Mouse (Mus musculus) CD4-positive naive resting alpha-beta T cell, adult 57 days (primary cell): ENCODE measurements around the gene Grap. TPM values are rescaled to one million over a fixed set of nuclear protein-coding genes. Genes with fewer than 3 reads are reported as not detected.

ENCODE experiments used
- total RNA-seq: library from RNA; stranded (reverse); gene quantifications from one replicate; pipeline ENCODE4 v1.2.4, GENCODE M21; 2023

Grap gene
- 169 TPM for total RNA-seq

DNA sequence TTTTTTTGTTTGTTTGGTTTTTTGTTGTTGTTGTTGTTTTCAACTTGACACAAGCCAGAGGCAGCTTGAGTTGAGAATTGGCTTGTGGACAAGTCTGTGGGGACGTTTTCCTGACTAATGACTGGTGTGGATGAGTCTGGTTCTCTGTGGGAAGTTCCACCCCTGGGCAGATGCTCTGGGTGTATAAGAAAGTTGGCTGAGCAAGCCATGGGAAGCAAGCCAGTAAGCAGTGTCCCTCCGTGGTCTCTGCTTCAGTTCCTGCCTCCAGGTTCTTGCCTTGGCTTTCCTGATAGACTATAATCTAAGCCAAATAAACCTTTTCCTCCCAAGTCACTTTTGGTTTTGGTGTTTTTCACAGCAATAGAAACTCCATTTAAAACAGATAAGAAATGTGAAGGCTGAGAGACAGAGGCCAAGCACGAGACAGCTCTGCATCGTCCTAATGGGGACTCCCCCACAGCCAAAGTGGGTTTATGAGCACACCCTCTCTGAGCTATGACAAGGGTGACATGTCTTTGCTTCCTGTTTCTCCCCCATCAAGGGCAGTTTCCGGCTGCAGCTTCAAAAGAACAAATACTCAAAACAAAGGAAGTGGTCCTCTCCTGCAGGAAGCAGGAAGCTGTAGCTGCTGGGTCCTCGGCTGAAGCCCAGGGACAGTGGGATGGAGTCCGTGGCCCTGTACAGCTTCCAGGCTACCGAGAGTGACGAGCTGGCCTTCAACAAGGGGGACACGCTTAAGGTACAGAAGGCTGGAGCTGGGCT, at the start of gene Grap:
Gene Grap, plus strand, starts transcription at position 580 of the 762 bp plus-strand sequence.

DNA sequence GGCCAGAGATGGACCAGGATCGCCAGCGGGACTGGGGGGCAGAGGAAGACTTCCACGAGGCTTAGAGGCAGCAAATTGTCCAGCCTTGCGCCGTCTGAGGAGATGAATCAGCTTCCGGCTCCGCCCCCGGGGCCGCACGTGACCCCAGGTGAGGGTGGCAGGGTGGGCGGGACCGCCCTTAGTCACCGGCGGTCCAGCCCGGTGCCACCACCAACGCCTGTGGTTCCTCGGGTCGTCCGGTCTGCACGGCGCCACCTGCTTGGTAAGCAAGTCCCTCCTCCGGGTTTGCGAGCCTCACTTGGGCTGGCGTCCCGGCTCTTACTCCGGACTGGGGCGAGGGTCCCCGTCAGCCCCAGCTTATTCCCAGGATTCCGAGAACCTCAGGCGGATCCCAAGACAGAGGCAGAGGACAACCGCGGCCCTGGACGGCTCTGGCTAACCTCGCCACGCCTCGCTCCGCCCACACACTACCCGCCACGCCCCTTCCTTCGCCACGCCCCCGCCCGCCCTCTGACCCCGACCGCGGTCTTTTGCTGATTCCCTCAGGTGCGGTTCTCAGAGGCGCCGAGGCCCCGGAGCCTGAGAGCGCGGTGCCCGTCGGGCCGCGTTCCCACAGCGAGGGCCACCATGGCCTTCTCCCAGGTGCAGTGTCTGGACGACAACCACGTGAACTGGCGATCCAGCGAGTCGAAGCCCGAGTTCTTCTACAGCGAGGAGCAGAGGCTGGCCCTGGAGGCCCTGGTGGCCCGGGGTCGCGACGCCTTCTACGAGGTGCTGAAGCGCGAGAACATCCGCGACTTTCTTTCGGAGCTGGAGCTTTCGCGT, 31.1 kb downstream of the Grap start, which contains the start of gene Fam83g:
Gene Fam83g, plus strand, starts transcription at position 185 of the 825 bp plus-strand sequence.

DNA sequence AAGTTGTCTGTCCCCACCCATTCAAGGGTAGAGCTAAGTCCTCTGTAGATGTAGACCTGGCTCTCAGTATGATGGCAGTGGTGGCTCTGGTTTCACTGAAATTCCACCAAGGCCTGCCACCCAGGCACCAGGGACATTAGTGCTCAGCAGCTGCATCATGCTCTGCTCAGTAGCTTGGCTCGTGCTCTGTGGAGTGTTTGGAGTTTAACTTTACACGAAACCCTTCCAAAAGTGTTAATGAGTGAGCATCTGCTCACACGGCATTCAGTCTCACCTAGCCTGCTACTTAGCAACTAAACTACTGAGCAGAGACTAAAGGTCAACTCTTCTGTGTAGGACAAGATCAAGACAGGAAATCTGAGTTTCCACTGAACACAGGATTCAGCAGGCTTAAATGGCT, 67.6 kb downstream of the Grap start, which contains the start of gene Slc5a10:
Gene Slc5a10, minus strand, starts transcription at position 191 of the 400 bp plus-strand sequence.

Other genes starting within 250 kb of the Grap start
- not detected for gene Rnf112, start 199.1 kb upstream of the Grap start, total RNA-seq
- not detected for gene Mfap4, start 167.8 kb upstream of the Grap start, total RNA-seq
- 20.2 TPM for gene Mapk7, start 158.9 kb upstream of the Grap start, total RNA-seq
- 0.83 TPM for gene B9d1, start 148.1 kb upstream of the Grap start, total RNA-seq
- gene Epn2, start 73.6 kb upstream of the Grap start, total RNA-seq: 2.6 TPM
- gene Fam83g, start 30.8 kb downstream of the Grap start, total RNA-seq: 0.98 TPM
- gene Slc5a10, start 67.6 kb downstream of the Grap start, total RNA-seq: not detected
- gene Prpsap2, start 108.8 kb downstream of the Grap start, total RNA-seq: 45.7 TPM
- 27.4 TPM for gene Ulk2, start 201.8 kb downstream of the Grap start, total RNA-seq